Mouse (Mus musculus): ENCODE data around the gene Zfyve1. TPM values are rescaled to one million over a fixed set of nuclear protein-coding genes. Genes with fewer than 3 reads are reported as not detected.

The Zfyve1 gene
- 13.4 TPM for polyA plus RNA-seq (2017; shearing (Covaris generic))

GRCm38 (mm10) chr12:83597025-83597501 lies at the start of gene Zfyve1:
Gene Zfyve1 (minus strand): TSS chr12:83597222.

GRCm38 (mm10) chr12:83630936-83631335 lies 33.9 kb upstream of the Zfyve1 start, which contains the start of gene Rbm25:
Gene Rbm25 (plus strand): TSS chr12:83631236.

GRCm38 (mm10) chr12:83520311-83520890 lies 76.6 kb downstream of the Zfyve1 start, which contains the start of gene Dcaf4:
Gene Dcaf4 (plus strand): TSS chr12:83520466.

Other genes with a start within 250 kb of the Zfyve1 start
- gene Dpf3, start 109.5 kb downstream of the Zfyve1 start, polyA plus RNA-seq (2017; shearing (Covaris generic)), result not detected
- 27.8 TPM for gene Dcaf4, start 76.8 kb downstream of the Zfyve1 start, polyA plus RNA-seq (2017; shearing (Covaris generic))
- 381 TPM for gene Rbm25, start 34.0 kb upstream of the Zfyve1 start, polyA plus RNA-seq (2017; shearing (Covaris generic))
- gene Psen1, start 90.9 kb upstream of the Zfyve1 start, polyA plus RNA-seq (2017; shearing (Covaris generic)), result 129 TPM
- gene Papln, start 166.4 kb upstream of the Zfyve1 start, polyA plus RNA-seq (2017; shearing (Covaris generic)), result not detected